Mouse (Mus musculus) left cerebral cortex, postnatal 36 days (tissue): ENCODE data around the gene Nktr. TPM values are rescaled to one million over a fixed set of nuclear protein-coding genes. Genes with fewer than 3 reads are reported as not detected.

ENCODE experiments used
- DNase-seq, 2 experiments: peaks; one replicate each; pipeline ENCODE4 v3.0.0; 2021 to 2022; ENCODE audit warnings: low spot score in 2 of 2, mixed read lengths in 1 of 2
- intact Hi-C: fragments of 180-260 bp; cut with DNase I; formaldehyde crosslinking; loops from one replicate; pipeline ENCODE4 v1.15.1; 2025
- total RNA-seq, 2 experiments: library from RNA; stranded (reverse); gene quantifications; 2 replicates each; pipeline ENCODE4 v1.2.3; 2021

Nktr gene
- total RNA-seq, 2 experiments from 2014 or later, result 73.1 to 147 TPM

- intact Hi-C loops, result no loop called here
- peak; percentile 90 to 92 for DNase-seq
Observed at GRCm38 (mm10) chr9:121704646-121705625, 14.0 kb upstream of the Nktr start, which contains the start of gene Sec22c. Gene Sec22c, minus strand, starts transcription at chr9:121705490.

DNA sequence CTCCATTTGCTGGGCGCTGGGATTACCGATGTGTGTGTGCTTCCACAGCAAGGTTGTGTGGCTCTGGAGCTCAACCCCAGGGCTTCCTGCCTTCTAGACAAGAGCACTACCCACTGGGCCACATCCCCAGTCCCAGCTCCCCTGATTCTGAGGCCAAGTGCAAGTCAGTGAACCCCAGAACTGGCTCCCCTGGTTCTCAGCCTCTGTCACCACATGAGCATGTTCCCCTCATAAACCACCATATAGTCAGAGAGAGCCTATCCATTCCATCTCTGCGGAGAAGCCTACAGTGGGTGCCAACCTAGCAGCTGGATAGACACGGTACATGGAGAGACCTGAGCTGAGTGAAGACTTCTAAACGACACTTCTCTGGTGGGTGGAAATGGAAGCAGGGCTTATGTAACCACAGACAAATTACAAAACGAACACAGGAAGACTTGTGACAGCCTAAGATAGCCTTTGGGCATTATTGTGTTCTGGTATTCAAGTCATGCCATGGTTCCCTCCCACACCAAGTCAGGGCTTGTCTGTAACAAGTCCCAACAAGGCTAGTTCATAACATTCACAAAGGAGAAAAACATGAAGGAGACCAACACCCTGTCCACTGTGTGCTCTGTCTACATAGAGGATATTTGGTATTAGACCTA, 12.8 kb upstream of the Nktr start:
- DNase-seq, result no peak
- intact Hi-C loops, result no loop called here

DNA sequence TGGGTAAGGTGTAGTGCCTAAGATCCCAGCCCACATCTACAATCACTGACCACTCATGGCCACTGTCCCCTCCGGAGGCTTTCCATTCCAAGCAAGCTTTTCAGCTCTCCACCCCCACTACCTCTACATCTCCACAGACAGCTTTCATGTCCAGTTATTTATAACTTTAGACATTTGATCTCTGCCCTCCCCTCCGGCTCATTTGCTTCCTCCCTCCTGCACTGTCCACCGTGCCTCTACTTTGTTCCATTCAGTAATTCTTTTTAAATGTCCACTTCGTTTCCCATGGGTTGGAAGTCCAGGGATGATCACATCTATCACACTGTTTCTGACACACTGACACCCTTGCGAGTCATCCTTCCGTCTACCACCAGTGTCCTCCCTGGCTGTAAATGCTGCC, 11.2 kb upstream of the Nktr start:
- no peak for DNase-seq
- intact Hi-C loops, result no loop called here

- intact Hi-C loops, result no loop called here
- peak in 1 of 2 experiments; percentile 3 for DNase-seq
Observed at GRCm38 (mm10) chr9:121708506-121709486, 10.2 kb upstream of the Nktr start.

- intact Hi-C loops, result loop anchor here (1.0 kb wide), 1 partner anchor 9 kb away; the partner anchor contains the start of gene Nktr
- DNase-seq, result peak; percentile 94 to 96
Observed at GRCm38 (mm10) chr9:121709898-121710583, 8.9 kb upstream of the Nktr start, which contains the start of gene Ss18l2. Gene Ss18l2, plus strand, starts transcription at chr9:121710329.

DNA sequence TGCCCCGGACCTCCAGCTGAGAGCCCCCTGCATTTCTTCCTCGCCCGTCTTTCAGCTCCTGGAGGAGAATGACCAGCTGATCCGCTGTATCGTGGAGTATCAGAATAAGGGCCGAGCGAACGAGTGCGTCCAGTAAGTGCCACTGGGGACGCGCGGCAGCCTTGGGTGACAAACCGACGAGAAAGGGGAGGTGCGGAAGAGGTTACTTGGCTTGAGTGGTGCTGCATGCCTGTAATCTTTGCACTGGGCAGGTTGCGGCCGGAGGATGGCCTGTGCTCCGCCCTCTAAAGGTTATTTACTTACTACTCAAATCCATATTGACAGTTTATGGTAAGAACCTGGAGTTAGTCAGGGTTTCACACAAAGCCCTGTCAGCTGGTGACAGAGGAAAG, 8.4 kb upstream of the Nktr start:
- no peak for DNase-seq
- intact Hi-C loops, result loop anchor here (1.0 kb wide), 1 partner anchor 9 kb away; the partner anchor contains the start of gene Nktr

DNA sequence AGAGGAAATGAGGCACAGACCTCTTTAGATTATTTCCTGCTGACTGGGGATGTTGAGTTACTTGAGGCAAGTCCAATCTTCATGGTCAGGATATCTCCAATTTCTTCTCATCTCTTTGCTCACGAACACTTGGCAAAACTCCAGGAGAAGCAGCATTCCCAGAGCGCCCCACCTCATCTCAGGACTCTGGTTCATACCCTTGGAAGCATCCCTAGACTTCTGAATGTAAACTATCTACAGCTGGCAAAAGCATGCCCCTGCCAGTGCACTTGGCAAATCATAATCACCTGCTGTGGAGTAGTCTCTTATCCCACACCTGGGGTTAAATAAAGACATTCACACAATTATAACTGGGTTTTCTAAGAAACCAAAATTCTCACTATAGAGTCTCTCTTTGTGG, 1.9 kb upstream of the Nktr start:
- no peak for DNase-seq
- intact Hi-C loops, result no loop called here

- no peak for DNase-seq
- intact Hi-C loops, result no loop called here
Observed at GRCm38 (mm10) chr9:121718070-121718705, 781 bp upstream of the Nktr start.

DNA sequence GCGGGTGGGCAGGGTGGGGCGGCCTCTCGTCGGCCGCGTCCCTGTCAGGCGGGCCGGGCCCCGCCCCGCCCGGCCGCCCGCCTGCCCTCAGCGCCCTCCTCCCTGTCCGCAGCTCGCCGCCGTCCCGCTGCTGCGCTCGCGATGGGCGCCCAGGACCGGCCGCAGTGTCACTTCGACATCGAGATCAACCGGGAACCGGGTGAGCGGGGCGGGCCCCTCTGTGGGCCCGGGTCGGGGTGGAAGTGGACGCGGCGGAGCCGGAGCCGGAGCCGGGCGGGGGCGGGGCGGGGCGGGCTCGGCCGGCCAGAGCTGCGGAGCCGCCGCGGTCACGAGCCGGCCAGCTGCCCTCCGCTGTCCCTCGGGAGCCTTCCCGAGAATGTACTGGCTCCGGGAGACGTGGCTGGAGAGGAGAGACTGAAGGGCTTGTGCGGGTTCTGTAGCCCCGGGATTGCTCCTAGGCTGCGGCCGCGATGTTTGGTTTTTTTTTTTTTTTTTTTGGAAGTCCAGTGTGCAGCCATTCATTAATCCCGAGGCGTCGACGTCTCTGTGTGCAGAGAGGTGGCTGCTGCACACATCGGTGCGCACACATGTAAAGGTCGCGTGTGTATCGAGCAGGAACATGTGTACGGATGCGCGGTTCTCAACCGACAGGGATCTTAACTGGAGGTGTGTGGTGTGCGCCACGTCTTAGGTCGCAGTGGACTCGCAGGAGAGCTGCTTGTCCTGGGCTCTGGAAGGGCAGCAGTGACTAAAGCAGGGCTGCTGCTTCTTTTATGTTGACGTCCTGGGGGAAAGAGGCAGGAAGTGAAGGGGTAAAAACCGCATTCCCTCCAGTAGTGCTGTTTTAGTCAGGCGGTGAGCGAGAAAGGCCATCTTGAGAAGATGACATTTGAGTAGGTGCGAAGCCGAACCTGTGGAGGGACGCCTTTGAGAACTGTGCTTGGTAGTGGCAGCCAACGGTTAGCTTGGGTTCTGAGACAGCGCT, 670 bp downstream of the Nktr start:
- DNase-seq, result peak in 1 of 2 experiments; percentile 19
- intact Hi-C loops, result loop anchor here (1.0 kb wide), 1 partner anchor 9 kb away; the partner anchor contains the start of gene Ss18l2

- DNase-seq, result no peak
- intact Hi-C loops, result no loop called here
Observed at GRCm38 (mm10) chr9:121740490-121740889, 21.5 kb downstream of the Nktr start.

DNA sequence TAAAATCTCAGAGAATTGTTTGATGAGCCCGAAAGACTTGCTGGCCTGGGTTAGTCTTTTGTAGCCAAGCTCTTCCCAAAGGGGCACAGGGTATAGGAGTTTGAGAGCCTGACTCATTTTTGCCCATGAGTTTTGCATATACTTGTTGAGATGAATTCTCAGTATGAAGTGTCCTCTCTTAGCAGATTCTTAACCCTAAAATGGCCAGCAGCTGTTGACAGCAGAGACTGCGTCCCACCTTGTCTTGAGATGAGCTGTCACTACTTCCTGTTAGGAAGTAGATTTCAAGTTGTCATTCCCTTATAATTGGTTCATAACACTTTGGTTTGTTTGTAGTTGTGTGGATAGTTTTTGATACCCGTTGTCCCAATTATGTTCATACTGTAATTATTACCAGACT, 22.2 kb downstream of the Nktr start:
- no peak for DNase-seq
- intact Hi-C loops, result no loop called here

DNA sequence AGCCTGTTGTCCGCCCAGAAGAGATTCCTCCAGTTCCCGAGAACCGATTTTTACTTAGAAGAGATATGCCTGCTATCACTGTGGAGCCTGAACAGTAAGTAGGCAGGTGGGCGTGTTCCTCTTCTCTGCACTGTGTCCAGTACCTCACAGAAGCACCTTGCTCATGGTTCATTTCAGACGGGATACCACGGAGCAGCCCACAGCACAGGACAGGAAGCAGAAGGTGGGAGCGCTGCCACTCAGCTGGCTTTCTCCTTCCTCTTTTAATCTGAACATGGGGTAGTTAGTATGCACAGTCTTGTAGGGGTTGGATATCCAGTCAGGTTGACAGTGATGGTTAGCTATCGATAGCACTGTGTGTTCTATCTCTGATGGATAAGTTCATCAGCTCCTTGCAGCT, 25.1 kb downstream of the Nktr start:
- intact Hi-C loops, result no loop called here
- DNase-seq, result no peak

DNA sequence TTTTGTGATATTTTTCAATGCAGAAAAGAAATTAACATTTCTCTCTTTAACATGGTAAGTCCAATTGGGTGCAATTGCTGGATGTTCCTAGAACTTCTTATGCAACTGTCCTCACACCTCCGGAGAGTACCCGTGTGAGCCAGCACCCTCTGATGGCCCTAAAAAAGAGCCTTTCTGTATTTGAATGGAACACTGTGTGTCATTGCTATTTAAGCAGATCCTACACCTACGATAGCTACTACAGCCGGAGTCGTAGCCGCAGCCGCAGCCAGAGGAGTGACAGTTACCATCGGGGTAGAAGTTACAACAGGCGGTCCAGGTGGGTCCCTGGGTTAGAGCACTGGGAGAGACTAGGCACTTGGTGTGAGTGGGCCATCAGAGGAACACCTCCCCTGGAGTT, 33.8 kb downstream of the Nktr start:
- intact Hi-C loops, result no loop called here
- DNase-seq, result peak in 1 of 2 experiments; percentile 56

DNA sequence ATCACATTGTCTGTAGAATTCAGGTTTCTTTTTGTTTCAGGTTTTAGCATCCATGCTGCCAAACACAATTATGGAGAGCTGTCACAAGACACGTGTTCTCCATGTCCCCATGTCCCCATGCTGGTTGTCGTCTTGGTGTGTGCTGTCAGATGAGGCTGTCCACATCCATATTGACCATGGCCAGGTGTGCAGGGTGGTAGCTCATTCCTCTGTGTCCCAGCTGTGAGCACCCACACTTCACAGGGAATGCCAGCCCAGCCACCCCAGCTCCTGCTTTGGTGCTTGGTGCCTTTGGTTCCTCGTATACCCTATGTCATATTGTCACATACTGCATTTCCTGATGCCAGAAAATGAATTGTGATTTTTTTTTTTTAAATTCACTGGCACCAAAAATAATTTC, 35.7 kb downstream of the Nktr start:
- intact Hi-C loops, result no loop called here

DNA sequence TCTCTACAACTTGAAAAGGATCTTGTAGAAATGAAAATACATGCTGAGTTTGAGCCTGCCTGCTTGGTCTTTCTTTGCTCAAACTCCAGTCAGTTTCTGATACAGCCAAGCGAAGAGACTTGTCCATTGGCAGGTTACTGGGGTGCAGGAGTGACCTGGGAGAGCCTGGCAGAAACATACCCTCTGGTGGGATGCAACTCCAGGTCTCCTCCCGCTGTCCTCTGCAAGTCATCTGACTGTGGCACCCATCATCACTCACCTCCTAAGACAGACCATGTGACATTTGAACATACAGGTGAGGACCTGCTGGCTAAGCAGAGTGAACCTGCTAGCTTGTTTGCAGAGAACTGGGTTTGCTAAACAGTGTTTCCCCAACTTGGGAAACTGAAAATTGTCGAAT, 37.8 kb downstream of the Nktr start:
- intact Hi-C loops, result no loop called here
- DNase-seq, result no peak

More for the DNA sequence above, 35.7 kb downstream of the Nktr start:
- DNase-seq, result no peak

DNA sequence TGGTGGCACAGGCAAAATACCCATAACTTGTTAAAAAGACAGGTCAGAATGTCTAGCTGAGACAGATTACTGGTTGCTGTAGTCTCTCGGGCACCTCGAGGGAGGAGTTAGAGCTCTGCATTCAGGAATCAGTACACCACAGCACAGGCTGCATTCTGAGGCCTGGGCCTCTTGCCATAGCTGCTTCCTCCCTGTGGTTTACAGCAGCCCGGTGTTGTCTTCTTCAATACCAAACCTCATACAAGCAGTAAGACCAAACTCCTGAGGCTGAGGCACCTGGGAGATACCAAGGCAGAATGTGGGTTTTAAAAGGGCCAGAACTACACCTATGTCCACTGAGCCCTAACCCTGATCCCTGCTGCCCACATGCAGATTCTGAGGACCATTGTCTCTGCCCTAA, 38.5 kb downstream of the Nktr start:
- intact Hi-C loops, result no loop called here
- peak in 1 of 2 experiments; percentile 40 for DNase-seq
